Mouse (Mus musculus) embryonic facial prominence, embryonic 15.5 days (tissue): ENCODE results near the gene Slc16a1. TPM values are rescaled to one million over a fixed set of nuclear protein-coding genes. Genes with fewer than 3 reads are reported as not detected.

Source experiments
- ATAC-seq: fragments of 200-750 bp; cut with Nextera tagmentation; 2 replicates; pipeline ENCODE4 v1.8.0; 2017; ENCODE audit warnings: low read depth, moderate TSS enrichment; ENCODE audit not compliant: insufficient number of reproducible peaks, low FRiP score, low TSS enrichment
- H3K27ac ChIP-seq: fragments of 300-500 bp; sonication (generic); replicated peaks from 2 replicates; pipeline ENCODE4 v1.5.1; 2015; ENCODE audit warnings: mild to moderate bottlenecking, inconsistent platforms
- H3K27me3 ChIP-seq: fragments of 300-500 bp; sonication (generic); 2 replicates; pipeline ENCODE4 v1.6.1; 2015; ENCODE audit warnings: inconsistent platforms
- H3K36me3 ChIP-seq: fragments of 300-500 bp; sonication (generic); 2 replicates; pipeline ENCODE4 v1.6.1; 2015; ENCODE audit warnings: mild to moderate bottlenecking, inconsistent platforms
- H3K4me1 ChIP-seq: fragments of 300-500 bp; sonication (generic); 2 replicates; pipeline ENCODE4 v1.6.1; 2015; ENCODE audit warnings: inconsistent platforms
- H3K4me2 ChIP-seq: fragments of 300-500 bp; sonication (generic); replicated peaks from 2 replicates; pipeline ENCODE4 v1.6.1; 2015; ENCODE audit warnings: mild to moderate bottlenecking, inconsistent platforms
- H3K4me3 ChIP-seq: fragments of 300-500 bp; sonication (generic); replicated peaks from 2 replicates; pipeline ENCODE4 v1.5.1; 2015; ENCODE audit warnings: mild to moderate bottlenecking, inconsistent platforms
- H3K9ac ChIP-seq: fragments of 300-500 bp; sonication (generic); 2 replicates; pipeline ENCODE4 v1.6.1; 2015; ENCODE audit warnings: inconsistent platforms
- H3K9me3 ChIP-seq: fragments of 300-500 bp; sonication (generic); replicated peaks from 2 replicates; pipeline ENCODE4 v1.6.1; 2016; ENCODE audit warnings: inconsistent platforms
- WGBS: fragments of 180-500 bp; shearing (Covaris S2); methylation state at CpG from one replicate; pipeline ENCODE4 v1.1.7; 2015; 5-methylcytosine and 5-hydroxymethylcytosine counted together
- polyA plus RNA-seq: library from polyadenylated mRNA; unstranded; fragments of >200 nt; fragmentation: Nextera tagmentation; extraction: Ambion mirVana; gene quantifications from 2 replicates; pipeline ENCODE4 v1.2.1, GENCODE M21; 2015

Slc16a1 gene
- polyA plus RNA-seq, 1 experiment from 2014 or later, result 31.0 TPM

- Histone ChIP-seq H3K27ac (no peak overlapping the region), H3K4me3 (peak overlapping the region; percentile 85), H3K4me2 (peak overlapping the region; percentile 93), H3K36me3 (no peaks in the 10 kb centered on the region), H3K9ac (no peak overlapping the region), H3K27me3 (no peaks in the 10 kb centered on the region), H3K4me1 (peaks cover 7% of the 10 kb centered on the region; the same call in 1 of the 2 replicates), H3K9me3 (no peaks in the 10 kb centered on the region)
- WGBS, result 19% methylated on average over 10 of the region's 10 CpGs
- ATAC-seq, result no peak
These were observed 1.4 kb downstream of the Slc16a1 start for GRCm38 (mm10) chr3:104639749-104640368.

GRCm38 (mm10) chr3:104640855-104641254, 2.4 kb downstream of the Slc16a1 start:
- H3K9ac ChIP-seq, result no peak overlapping the region
- H3K9me3 ChIP-seq, result no peaks in the 10 kb centered on the region
- no peak overlapping the region for H3K4me3 ChIP-seq
- peaks cover 7% of the 10 kb centered on the region; the same call in 1 of the 2 replicates for H3K4me1 ChIP-seq
- no peaks in the 10 kb centered on the region for H3K36me3 ChIP-seq
- no peak for ATAC-seq
- no peak overlapping the region for H3K27ac ChIP-seq
- H3K27me3 ChIP-seq, result no peaks in the 10 kb centered on the region
- no peak overlapping the region for H3K4me2 ChIP-seq

GRCm38 (mm10) chr3:104641313-104641712, 2.8 kb downstream of the Slc16a1 start:
- 69% methylated on average over 1 of the region's 1 CpGs for WGBS
- H3K36me3 ChIP-seq, result no peaks in the 10 kb centered on the region
- H3K4me2 ChIP-seq, result no peak overlapping the region
- H3K4me3 ChIP-seq, result no peak overlapping the region
- no peak overlapping the region for H3K9ac ChIP-seq
- no peak for ATAC-seq
- no peak overlapping the region for H3K27ac ChIP-seq
- no peaks in the 10 kb centered on the region for H3K27me3 ChIP-seq
- no peaks in the 10 kb centered on the region for H3K9me3 ChIP-seq
- H3K4me1 ChIP-seq, result peaks cover 7% of the 10 kb centered on the region; the same call in 1 of the 2 replicates

- Histone ChIP-seq H3K9ac (no peak overlapping the region), H3K36me3 (no peaks in the 10 kb centered on the region), H3K4me1 (peaks cover 7% of the 10 kb centered on the region; the same call in 1 of the 2 replicates), H3K27me3 (no peaks in the 10 kb centered on the region), H3K27ac (no peak overlapping the region), H3K9me3 (no peaks in the 10 kb centered on the region), H3K4me2 (no peak overlapping the region), H3K4me3 (no peak overlapping the region)
- WGBS, result 63% methylated on average over 4 of the region's 4 CpGs
- no peak for ATAC-seq
These were observed 4.6 kb downstream of the Slc16a1 start for GRCm38 (mm10) chr3:104643113-104643512.

- no peak overlapping the region for H3K9ac ChIP-seq
- H3K36me3 ChIP-seq, result no peaks in the 10 kb centered on the region
- H3K27ac ChIP-seq, result no peak overlapping the region
- H3K9me3 ChIP-seq, result no peaks in the 10 kb centered on the region
- no peak overlapping the region for H3K4me3 ChIP-seq
- no peaks in the 10 kb centered on the region for H3K27me3 ChIP-seq
- no peak overlapping the region for H3K4me2 ChIP-seq
- WGBS, result 7% methylated on average over 2 of the region's 2 CpGs
- peaks cover 7% of the 10 kb centered on the region; the same call in 1 of the 2 replicates for H3K4me1 ChIP-seq
- ATAC-seq, result no peak
These were observed 5.4 kb downstream of the Slc16a1 start for GRCm38 (mm10) chr3:104643810-104644270.

GRCm38 (mm10) chr3:104644371-104644770, 5.9 kb downstream of the Slc16a1 start:
- ATAC-seq, result no peak
- H3K4me2 ChIP-seq, result no peak overlapping the region
- WGBS, result 88% methylated on average over 1 of the region's 1 CpGs
- no peak overlapping the region for H3K9ac ChIP-seq
- no peaks in the 10 kb centered on the region for H3K9me3 ChIP-seq
- no peak overlapping the region for H3K4me3 ChIP-seq
- H3K27ac ChIP-seq, result no peak overlapping the region
- H3K4me1 ChIP-seq, result peaks cover 4% of the 10 kb centered on the region; the same call in 1 of the 2 replicates
- no peaks in the 10 kb centered on the region for H3K36me3 ChIP-seq
- no peaks in the 10 kb centered on the region for H3K27me3 ChIP-seq

- H3K36me3 ChIP-seq, result peaks cover 14% of the 10 kb centered on the region; the same call in 1 of the 2 replicates
- WGBS, result 90% methylated on average over 4 of the region's 4 CpGs
- ATAC-seq, result no peak
These were observed 15.8 kb downstream of the Slc16a1 start for GRCm38 (mm10) chr3:104654219-104654618.

GRCm38 (mm10) chr3:104654921-104655320, 16.5 kb downstream of the Slc16a1 start:
- Histone ChIP-seq H3K9me3 (no peaks in the 10 kb centered on the region), H3K36me3 (peaks cover 14% of the 10 kb centered on the region; the same call in 1 of the 2 replicates), H3K4me1 (no peaks in the 10 kb centered on the region), H3K27ac (no peak overlapping the region), H3K9ac (no peak overlapping the region), H3K4me3 (no peak overlapping the region), H3K4me2 (no peak overlapping the region), H3K27me3 (no peaks in the 10 kb centered on the region)
- 89% methylated on average over 4 of the region's 4 CpGs for WGBS
- no peak for ATAC-seq

More at GRCm38 (mm10) chr3:104654219-104654618, 15.8 kb downstream of the Slc16a1 start:
- Histone ChIP-seq H3K9me3 (no peaks in the 10 kb centered on the region), H3K4me1 (no peaks in the 10 kb centered on the region), H3K4me2 (no peak overlapping the region), H3K4me3 (no peak overlapping the region), H3K27ac (no peak overlapping the region), H3K9ac (no peak overlapping the region), H3K27me3 (no peaks in the 10 kb centered on the region)

GRCm38 (mm10) chr3:104658706-104659105, 20.2 kb downstream of the Slc16a1 start:
- Histone ChIP-seq H3K4me1 (0 out of 2 replicates have a peak, but pooled peaks cover 3% of the 10 kb centered on the region), H3K27ac (no peak overlapping the region), H3K27me3 (no peaks in the 10 kb centered on the region), H3K9me3 (no peaks in the 10 kb centered on the region), H3K36me3 (no peaks in the 10 kb centered on the region), H3K9ac (no peak overlapping the region), H3K4me2 (no peak overlapping the region), H3K4me3 (no peak overlapping the region)
- WGBS, result 88% methylated on average over 2 of the region's 2 CpGs
- no peak for ATAC-seq

GRCm38 (mm10) chr3:104659758-104660157, 21.3 kb downstream of the Slc16a1 start:
- 86% methylated on average over 4 of the region's 4 CpGs for WGBS
- Histone ChIP-seq H3K9me3 (no peaks in the 10 kb centered on the region), H3K4me1 (0 out of 2 replicates have a peak, but pooled peaks cover 3% of the 10 kb centered on the region), H3K27ac (no peak overlapping the region), H3K27me3 (no peaks in the 10 kb centered on the region), H3K4me3 (no peak overlapping the region), H3K36me3 (no peaks in the 10 kb centered on the region), H3K4me2 (no peak overlapping the region), H3K9ac (no peak overlapping the region)
- ATAC-seq, result no peak

- Histone ChIP-seq H3K4me2 (no peak overlapping the region), H3K9ac (no peak overlapping the region), H3K27ac (no peak overlapping the region), H3K9me3 (no peaks in the 10 kb centered on the region), H3K4me1 (0 out of 2 replicates have a peak, but pooled peaks cover 3% of the 10 kb centered on the region), H3K36me3 (no peaks in the 10 kb centered on the region), H3K27me3 (no peaks in the 10 kb centered on the region), H3K4me3 (no peak overlapping the region)
- WGBS, result 82% methylated on average over 3 of the region's 3 CpGs
- no peak for ATAC-seq
These were observed 22.1 kb downstream of the Slc16a1 start for GRCm38 (mm10) chr3:104660522-104660921.

- no peak overlapping the region for H3K27ac ChIP-seq
- H3K4me3 ChIP-seq, result no peak overlapping the region
- WGBS, result 39% methylated on average over 4 of the region's 4 CpGs
- no peaks in the 10 kb centered on the region for H3K27me3 ChIP-seq
- 0 out of 2 replicates have a peak, but pooled peaks cover 3% of the 10 kb centered on the region for H3K4me1 ChIP-seq
- no peak for ATAC-seq
- no peak overlapping the region for H3K4me2 ChIP-seq
- H3K36me3 ChIP-seq, result no peaks in the 10 kb centered on the region
- no peaks in the 10 kb centered on the region for H3K9me3 ChIP-seq
- H3K9ac ChIP-seq, result no peak overlapping the region
These were observed 23.5 kb downstream of the Slc16a1 start for GRCm38 (mm10) chr3:104662007-104662406.
